8 mouse cellular contexts compared by ENCODE assay signal in the genomic region with DNA sequence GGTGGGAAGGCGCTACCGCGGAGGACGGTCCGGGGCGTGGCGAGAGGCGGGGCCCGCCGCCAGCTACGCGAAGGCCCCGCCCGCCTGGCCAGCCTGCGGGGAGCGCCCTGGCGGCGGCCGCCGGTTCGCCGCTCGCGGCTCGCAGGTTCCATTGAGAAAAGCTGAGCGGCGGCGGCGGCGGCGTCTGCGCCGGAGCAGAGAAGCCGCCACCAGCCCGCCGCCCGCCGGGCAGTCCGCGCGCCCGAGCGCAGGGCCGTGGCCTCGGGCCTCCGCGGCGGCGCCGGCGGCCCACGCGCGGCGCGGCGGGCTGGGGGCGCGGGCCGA. TPM values are rescaled to one million over a fixed set of nuclear protein-coding genes. Genes with fewer than 3 reads are reported as not detected.
DNase-seq lines count a peak whose midpoint lies in the region; ATAC-seq and TF ChIP-seq lines count a peak whose summit lies in the region.

TSS of gene Zfpm1 (plus strand) at position 107 of the 324 bp plus-strand sequence.

- TF ChIP-seq EP300 in lung, postnatal 0 days (IDR thresholded peaks at IDR 0.05), result no peak

- 0% methylated on average over 11 of the region's 60 CpGs for WGBS in lung, postnatal 0 days
- 0% methylated on average over 43 of the region's 60 CpGs for WGBS in embryonic facial prominence, embryonic 13.5 days
- WGBS in hindbrain, embryonic 10.5 days, result 3% methylated on average over 60 of the region's 60 CpGs
- WGBS in liver, embryonic 15.5 days (ENCODE audit: insufficient replicate concordance), result under 1% methylated on average over 46 of the region's 60 CpGs

- H3K9me3 ChIP-seq in lung, postnatal 0 days (ENCODE audit: low read length), result no peaks in the 10 kb centered on the region
- no peaks in the 10 kb centered on the region for H3K9me3 ChIP-seq in embryonic facial prominence, embryonic 13.5 days
- H3K9me3 ChIP-seq in hindbrain, embryonic 10.5 days, result no peaks in the 10 kb centered on the region
- no peaks in the 10 kb centered on the region for H3K9me3 ChIP-seq in liver, embryonic 15.5 days (replicated peaks)

- H3K27me3 ChIP-seq in lung, postnatal 0 days (replicated peaks; ENCODE audit: insufficient read depth, low read length), result no peaks in the 10 kb centered on the region
- peaks cover 36% of the 10 kb centered on the region for H3K27me3 ChIP-seq in embryonic facial prominence, embryonic 13.5 days
- H3K27me3 ChIP-seq in hindbrain, embryonic 10.5 days (ENCODE audit: insufficient read depth, poor library complexity, severe bottlenecking), result peaks cover 59% of the 10 kb centered on the region
- 0 out of 2 replicates have a peak, but pooled peaks cover 10% of the 10 kb centered on the region for H3K27me3 ChIP-seq in liver, embryonic 15.5 days

- peaks cover 12% of the 10 kb centered on the region; the same call in 1 of the 2 replicates for H3K4me1 ChIP-seq in lung, postnatal 0 days (ENCODE audit: insufficient read depth, low read depth, low read length)
- H3K4me1 ChIP-seq in embryonic facial prominence, embryonic 13.5 days, result peaks cover 45% of the 10 kb centered on the region
- H3K4me1 ChIP-seq in hindbrain, embryonic 10.5 days (replicated peaks), result peaks cover 82% of the 10 kb centered on the region
- H3K4me1 ChIP-seq in liver, embryonic 15.5 days (replicated peaks), result peaks cover 77% of the 10 kb centered on the region

- TF ChIP-seq CTCF in lung, postnatal 0 days (IDR thresholded peaks at IDR 0.05), result no peak

- H3K4me2 ChIP-seq in lung, postnatal 0 days (replicated peaks; ENCODE audit: low read depth, low read length), result peak within 1 kb of the TSS; percentile 100
- peak within 1 kb of the TSS; percentile 98 for H3K4me2 ChIP-seq in embryonic facial prominence, embryonic 13.5 days
- peak within 1 kb of the TSS; percentile 96 for H3K4me2 ChIP-seq in liver, embryonic 15.5 days

- H3K27ac ChIP-seq in lung, postnatal 0 days (ENCODE audit: low read length), result peak within 1 kb of the TSS; percentile 80
- peak within 1 kb of the TSS; percentile 74 for H3K27ac ChIP-seq in embryonic facial prominence, embryonic 13.5 days
- H3K27ac ChIP-seq in hindbrain, embryonic 10.5 days, result peak within 1 kb of the TSS; percentile 89
- peak within 1 kb of the TSS; percentile 95 for H3K27ac ChIP-seq in liver, embryonic 15.5 days (replicated peaks)

- H3K4me3 ChIP-seq in lung, postnatal 0 days (ENCODE audit: low read depth, low read length), result peak within 1 kb of the TSS; percentile 82
- H3K4me3 ChIP-seq in embryonic facial prominence, embryonic 13.5 days, result peak within 1 kb of the TSS; percentile 70
- peak within 1 kb of the TSS; percentile 73 for H3K4me3 ChIP-seq in hindbrain, embryonic 10.5 days
- peak within 1 kb of the TSS; percentile 100 for H3K4me3 ChIP-seq in liver, embryonic 15.5 days (replicated peaks)

- H3K36me3 ChIP-seq in lung, postnatal 0 days (ENCODE audit: insufficient read depth, low read length), result no peaks in the 10 kb centered on the region
- H3K36me3 ChIP-seq in embryonic facial prominence, embryonic 13.5 days, result no peaks in the 10 kb centered on the region
- no peaks in the 10 kb centered on the region for H3K36me3 ChIP-seq in hindbrain, embryonic 10.5 days
- H3K36me3 ChIP-seq in liver, embryonic 15.5 days (replicated peaks), result peaks cover 13% of the 10 kb centered on the region

- peak within 1 kb of the TSS; percentile 66 for H3K9ac ChIP-seq in lung, postnatal 0 days (replicated peaks; ENCODE audit: low read depth)
- H3K9ac ChIP-seq in embryonic facial prominence, embryonic 13.5 days, result peak within 1 kb of the TSS; percentile 81
- peak within 1 kb of the TSS; percentile 99 for H3K9ac ChIP-seq in liver, embryonic 15.5 days

- ATAC-seq in lung, postnatal 0 days, result no peak
- ATAC-seq in embryonic facial prominence, embryonic 13.5 days (ENCODE audit: insufficient number of reproducible peaks, insufficient read depth, low FRiP score, low TSS enrichment, low read depth), result no peak
- no peak for ATAC-seq in liver, embryonic 15.5 days (ENCODE audit: insufficient read depth)
- no peak for ATAC-seq in inflammation-experienced regulatory T-cells, adult 6 months

- DNase-seq in lung, postnatal 0 days (ENCODE audit: low spot score), result no peak
- DNase-seq in lung, postnatal 14 days, result no peak
- DNase-seq in hindbrain, embryonic 10.5 days (ENCODE audit: low spot score), result no peak
- DNase-seq in cerebellum, adult 11 months, result no peak
- no peak for DNase-seq in ovary, postnatal 14 days (ENCODE audit: low spot score)

RNA-seq across cellular contexts. Expression of gene Zfpm1, which starts in this region (rescaled TPM):
- 1.5 and 1.7 TPM in 2 replicates for polyA plus RNA-seq in lung, postnatal 0 days (2015; fragmentation: Nextera tagmentation; extraction: Ambion mirVana)
- polyA plus RNA-seq in embryonic facial prominence, embryonic 13.5 days (2015; fragmentation: Nextera tagmentation; extraction: Ambion mirVana), result 1.7 and 1.8 TPM in 2 replicates
- polyA plus RNA-seq in hindbrain, embryonic 10.5 days (2016; fragmentation: Nextera tagmentation; extraction: Ambion mirVana), result 1.6 and 2.4 TPM in 2 replicates
- 12.0 and 14.9 TPM in 2 replicates for polyA plus RNA-seq in liver, embryonic 15.5 days (2015; fragmentation: Nextera tagmentation; extraction: Ambion mirVana)
- 1 to 10 TPM in 2 of 3 experiments, under 1 TPM in 1; 0.65 to 2.6 (median 1.3) TPM for polyA plus RNA-seq in inflammation-experienced regulatory T-cells, adult 6 months (2017; shearing (Covaris generic))
